In the genomic region with DNA sequence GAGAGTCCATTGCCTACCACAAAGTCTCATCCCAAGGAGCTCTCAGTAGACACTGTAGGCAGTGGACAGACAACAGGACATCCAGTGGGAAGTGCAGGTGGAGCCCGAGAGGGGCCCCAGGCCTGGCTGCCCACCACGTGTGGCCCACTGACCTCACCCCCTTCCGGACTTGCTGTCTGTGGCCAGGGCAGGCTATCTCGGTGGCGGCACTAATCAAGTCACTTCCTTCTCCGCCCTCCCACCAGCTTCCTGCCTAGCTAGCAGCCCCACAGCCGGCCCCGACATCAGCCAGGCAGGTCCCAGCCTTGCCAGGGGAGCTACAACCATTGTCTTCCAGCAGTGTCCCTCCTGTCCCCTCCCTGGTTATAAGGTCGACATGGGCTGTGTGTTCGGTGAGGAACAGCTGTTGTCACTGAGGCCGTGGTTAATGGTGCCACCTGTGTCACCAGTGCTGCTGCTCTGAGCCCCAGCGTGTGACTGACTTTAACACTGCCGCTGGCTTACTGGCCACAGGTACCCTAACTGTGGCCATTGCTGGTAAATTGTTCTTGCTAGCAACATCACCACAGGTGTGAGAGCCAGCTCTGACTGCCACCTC, we compare ENCODE assay signal across 9 mouse cellular contexts. TPM values are rescaled to one million over a fixed set of nuclear protein-coding genes. Genes with fewer than 3 reads are reported as not detected.
A peak's percentile ranks its signal among the peaks of the same experiment; 100 is the strongest.
DNase-seq lines count a peak whose midpoint lies in the region; ATAC-seq and TF ChIP-seq lines count a peak whose summit lies in the region.
"Had no signal": no experiment of that assay in that cellular context is flagged by ENCODE, and none has a peak within 500 bp of the region (broad histone marks: within the 10 kb centered on the region; RNA-seq: fewer than 3 reads in every experiment).

No protein-coding gene starts in this region.

- peaks cover 93% of the 10 kb centered on the region for H3K36me3 ChIP-seq in liver, embryonic 13.5 days
- H3K36me3 ChIP-seq in stomach, embryonic 16.5 days (ENCODE audit: control insufficient read depth, insufficient read depth, low read length) = no peaks in the 10 kb centered on the region

- H3K27me3 ChIP-seq in liver, embryonic 13.5 days = no peaks in the 10 kb centered on the region
- no peaks in the 10 kb centered on the region for H3K27me3 ChIP-seq in stomach, embryonic 16.5 days (ENCODE audit: control insufficient read depth, insufficient read depth, low read length)
- no peaks in the 10 kb centered on the region for H3K27me3 ChIP-seq in cerebellum, adult 2 months (ENCODE audit: control insufficient read depth, insufficient read depth, low read length)

- no peak for TF ChIP-seq CTCF in cerebellum, adult 2 months (IDR thresholded peaks at IDR 0.05; ENCODE audit: borderline replicate concordance, insufficient read depth, low read depth, low read length)

- H3K9ac ChIP-seq in liver, embryonic 13.5 days = peak overlapping the region; percentile 99
- no peak overlapping the region for H3K9ac ChIP-seq in stomach, embryonic 16.5 days (ENCODE audit: low read length)

- peak; percentile 36 to 46 for DNase-seq in spleen, adult 18-20 months
- no peak for DNase-seq in spleen, postnatal 4 days (ENCODE audit: low spot score in 2 of 2)
- no peak for DNase-seq in liver, embryonic 13.5 days
- no peak for DNase-seq in cerebellum, adult 2 months
- no peak for DNase-seq in embryo, embryonic 9.5 days (ENCODE audit: extremely low spot score)

- peaks cover 100% of the 10 kb centered on the region for H3K4me1 ChIP-seq in liver, embryonic 13.5 days (replicated peaks)
- H3K4me1 ChIP-seq in stomach, embryonic 16.5 days (ENCODE audit: control insufficient read depth, insufficient read depth, low read length) = peaks cover 72% of the 10 kb centered on the region
- no peaks in the 10 kb centered on the region for H3K4me1 ChIP-seq in cerebellum, adult 2 months (ENCODE audit: control insufficient read depth, insufficient read depth, low read length)

- peak overlapping the region; percentile 6; the same call in 1 of the 2 replicates for H3K4me2 ChIP-seq in liver, embryonic 13.5 days
- no peak overlapping the region for H3K4me2 ChIP-seq in stomach, embryonic 16.5 days (ENCODE audit: low read depth, low read length)

- H3K4me3 ChIP-seq in liver, embryonic 13.5 days (replicated peaks) = no peak overlapping the region
- no peak overlapping the region for H3K4me3 ChIP-seq in stomach, embryonic 16.5 days (replicated peaks; ENCODE audit: low read length)
- H3K4me3 ChIP-seq in cerebellum, adult 2 months (replicated peaks; ENCODE audit: insufficient read depth, low read depth, low read length) = no peak overlapping the region
- H3K4me3 ChIP-seq: erythroblast, embryonic 14.5 days had no signal

- ATAC-seq in hematopoietic stem cell, adult 5-6 weeks (replicated peaks in 1 of 2; ENCODE audit: insufficient read depth in 1 of 2, low FRiP score in 2 of 2, low TSS enrichment in 1 of 2, low read depth in 1 of 2, poor library complexity in 2 of 2, severe bottlenecking in 2 of 2) = peak; percentile 58 to 63
- ATAC-seq in liver, embryonic 13.5 days (ENCODE audit: low read depth) = no peak
- no peak for ATAC-seq in stomach, embryonic 16.5 days (ENCODE audit: insufficient read depth, low FRiP score)
- no peak for ATAC-seq in megakaryocyte-erythroid progenitor cell, adult 5-6 weeks (replicated peaks; ENCODE audit: low FRiP score, low TSS enrichment, poor library complexity, severe bottlenecking)

- 29% methylated on average over 13 of the region's 13 CpGs for WGBS in liver, embryonic 13.5 days (ENCODE audit: insufficient replicate concordance)
- WGBS in stomach, embryonic 16.5 days = 45% methylated on average over 13 of the region's 13 CpGs
- WGBS in cerebellum, adult 2 months = 71% methylated on average over 13 of the region's 13 CpGs

- H3K9me3 ChIP-seq in liver, embryonic 13.5 days (replicated peaks) = no peaks in the 10 kb centered on the region
- H3K9me3 ChIP-seq in stomach, embryonic 16.5 days (replicated peaks; ENCODE audit: control insufficient read depth, low read length) = no peaks in the 10 kb centered on the region

- H3K27ac ChIP-seq in liver, embryonic 13.5 days = peak overlapping the region; percentile 97
- H3K27ac ChIP-seq in stomach, embryonic 16.5 days (ENCODE audit: low read length) = peak overlapping the region; percentile 60; the same call in 1 of the 2 replicates
- H3K27ac ChIP-seq in cerebellum, adult 2 months (ENCODE audit: insufficient read depth, low read length) = no peak overlapping the region

- no peak for TF ChIP-seq POLR2A in cerebellum, adult 2 months (IDR thresholded peaks at IDR 0.05; ENCODE audit: borderline replicate concordance, insufficient read depth, low read length)

RNA-seq across cellular contexts. Expression of a gene that starts 33.1 kb away (rescaled TPM):
- total RNA-seq in hematopoietic stem cell, adult 5-6 weeks (2017) = 21.8 and 70.4 TPM in 2 replicates
- 10.0 and 11.7 TPM in 2 replicates for polyA plus RNA-seq in liver, embryonic 13.5 days (2015; fragmentation: Nextera tagmentation; extraction: Ambion mirVana)
- 2.0 and 2.1 TPM in 2 replicates for polyA plus RNA-seq in stomach, embryonic 16.5 days (2015; fragmentation: Nextera tagmentation; extraction: Ambion mirVana)
- polyA plus RNA-seq in cerebellum, adult 2 months (2012; rRNA removed) = 19.6 and 20.1 TPM in 2 replicates
- 188 and 219 TPM in 2 replicates for total RNA-seq in megakaryocyte-erythroid progenitor cell, adult 5-6 weeks (2014; fragmentation: Nextera tagmentation)
- total RNA-seq in megakaryocyte-erythroid progenitor cell, adult 5-6 weeks (2017) = 43.8 and 102 TPM in 2 replicates

RNA-seq across cellular contexts. Expression of a gene that starts 45.5 kb away (rescaled TPM):
- total RNA-seq in hematopoietic stem cell, adult 5-6 weeks (2017) = not detected in 2 replicates
- polyA plus RNA-seq in liver, embryonic 13.5 days (2015; fragmentation: Nextera tagmentation; extraction: Ambion mirVana) = not detected in 2 replicates
- not detected in 2 replicates for polyA plus RNA-seq in stomach, embryonic 16.5 days (2015; fragmentation: Nextera tagmentation; extraction: Ambion mirVana)
- polyA plus RNA-seq in cerebellum, adult 2 months (2012; rRNA removed) = 0.63 and 1.8 TPM in 2 replicates
- not detected in 2 replicates for total RNA-seq in megakaryocyte-erythroid progenitor cell, adult 5-6 weeks (2014; fragmentation: Nextera tagmentation)
- not detected in 2 replicates for total RNA-seq in megakaryocyte-erythroid progenitor cell, adult 5-6 weeks (2017)
- polyA plus RNA-seq: erythroblast, embryonic 14.5 days had no signal

Comparison
In these comparisons a context has a peak if more than half of its experiments do, and no peak if none do; other contexts are left out.
1. DNase-seq: peak in spleen, adult 18-20 months (2 of 2); none in spleen, postnatal 4 days (0 of 2), liver, embryonic 13.5 days (single experiment), cerebellum, adult 2 months (0 of 2) and embryo, embryonic 9.5 days (single experiment).
2. ATAC-seq: peak in hematopoietic stem cell, adult 5-6 weeks (2 of 2); none in liver, embryonic 13.5 days (single experiment), stomach, embryonic 16.5 days (single experiment) and megakaryocyte-erythroid progenitor cell, adult 5-6 weeks (single experiment).